Mouse (Mus musculus) lung, postnatal 0 days (tissue): Measurements from ENCODE around the gene Hsf4. TPM values are rescaled to one million over a fixed set of nuclear protein-coding genes. Genes with fewer than 3 reads are reported as not detected.

Experiments
- ATAC-seq: fragments of 200-750 bp; cut with Nextera tagmentation; 2 replicates; pipeline ENCODE4 v1.8.0; 2017; ENCODE audit warnings: moderate library complexity
- DNase-seq: peaks from one replicate; pipeline ENCODE4 v3.0.0-alpha.2; 2016; ENCODE audit warnings: low spot score
- H3K27ac ChIP-seq: fragments of 300-500 bp; sonication (generic); 2 replicates; pipeline ENCODE4 v1.5.1; 2014; ENCODE audit warnings: antibody characterized with exemption, mild to moderate bottlenecking, low read length, mixed read lengths
- H3K27me3 ChIP-seq: fragments of 300-500 bp; sonication (generic); replicated peaks from 2 replicates; pipeline ENCODE4 v1.6.1; 2014; ENCODE audit warnings: low read length, mixed read lengths; ENCODE audit not compliant: insufficient read depth
- H3K36me3 ChIP-seq: fragments of 300-500 bp; sonication (generic); 2 replicates; pipeline ENCODE4 v1.6.1; 2014; ENCODE audit warnings: low read length, mixed read lengths; ENCODE audit not compliant: insufficient read depth
- H3K4me1 ChIP-seq: fragments of 300-500 bp; sonication (generic); 2 replicates; pipeline ENCODE4 v1.6.1; 2014; ENCODE audit warnings: antibody characterized with exemption, low read depth, low read length, mixed read lengths; ENCODE audit not compliant: insufficient read depth
- H3K4me2 ChIP-seq: fragments of 300-500 bp; sonication (generic); replicated peaks from 2 replicates; pipeline ENCODE4 v1.6.1; 2014; ENCODE audit warnings: low read depth, mild to moderate bottlenecking, low read length, moderate library complexity, mixed read lengths
- H3K4me3 ChIP-seq: fragments of 300-500 bp; sonication (generic); 2 replicates; pipeline ENCODE4 v1.5.1; 2014; ENCODE audit warnings: low read depth, low read length
- H3K9ac ChIP-seq: fragments of 300-500 bp; sonication (generic); replicated peaks from 2 replicates; pipeline ENCODE4 v1.6.1; 2014; ENCODE audit warnings: low read depth, mild to moderate bottlenecking
- H3K9me3 ChIP-seq: fragments of 300-500 bp; sonication (generic); 2 replicates; pipeline ENCODE4 v1.6.1; 2016; ENCODE audit warnings: low read length, mixed read lengths
- CTCF ChIP-seq: IDR thresholded peaks from 2 replicates; pipeline ENCODE4 v1.5.1; 2016; ENCODE audit warnings: antibody characterized with exemption, mild to moderate bottlenecking
- EP300 ChIP-seq: IDR thresholded peaks from 2 replicates; pipeline ENCODE4 v1.6.1; 2016; ENCODE audit warnings: antibody characterized with exemption, mild to moderate bottlenecking, control low read depth
- WGBS: fragments of 180-500 bp; shearing (Covaris S2); extraction: QIAGEN DNeasy Blood & Tissue Kit; methylation state at CpG from one replicate; pipeline ENCODE4 v1.1.7; 2014; 5-methylcytosine and 5-hydroxymethylcytosine counted together
- polyA plus RNA-seq: library from polyadenylated mRNA; unstranded; fragments of >200 nt; fragmentation: Nextera tagmentation; extraction: Ambion mirVana; gene quantifications from 2 replicates; pipeline ENCODE4 v1.2.1, GENCODE M21; 2015

The Hsf4 gene
- polyA plus RNA-seq, 1 experiment from 2014 or later: 1.7 TPM

GRCm38 (mm10) chr8:105311718-105312117, 42.1 kb downstream of the Hsf4 start:
- 80% methylated on average over 1 of the region's 1 CpGs for WGBS
- no peak overlapping the region for H3K4me2 ChIP-seq
- no peak overlapping the region for H3K27ac ChIP-seq
- H3K4me3 ChIP-seq: no peak overlapping the region
- ATAC-seq (no peak), DNase-seq (no peak)
- H3K36me3 ChIP-seq: peaks cover 30% of the 10 kb centered on the region
- H3K9ac ChIP-seq: no peak overlapping the region
- no peaks in the 10 kb centered on the region for H3K4me1 ChIP-seq
- H3K9me3 ChIP-seq: no peaks in the 10 kb centered on the region
- no peak; the same call in 1 of the 2 replicates for TF ChIP-seq CTCF
- TF ChIP-seq EP300: no peak
- H3K27me3 ChIP-seq: no peaks in the 10 kb centered on the region

- ATAC-seq: no peak
- H3K27ac ChIP-seq: no peak overlapping the region
- no peaks in the 10 kb centered on the region for H3K27me3 ChIP-seq
- H3K4me3 ChIP-seq: no peak overlapping the region
- H3K4me1 ChIP-seq: no peaks in the 10 kb centered on the region
- H3K9ac ChIP-seq: no peak overlapping the region
- H3K4me2 ChIP-seq: no peak overlapping the region
- TF ChIP-seq CTCF (no peak), EP300 (no peak)
- peaks cover 24% of the 10 kb centered on the region for H3K36me3 ChIP-seq
- no peak for DNase-seq
- no peaks in the 10 kb centered on the region for H3K9me3 ChIP-seq
- WGBS: 85% methylated on average over 8 of the region's 8 CpGs
Observed at GRCm38 (mm10) chr8:105312891-105313481, 43.4 kb downstream of the Hsf4 start.

GRCm38 (mm10) chr8:105313622-105314402, 44.2 kb downstream of the Hsf4 start:
- no peak overlapping the region for H3K4me2 ChIP-seq
- H3K27me3 ChIP-seq: no peaks in the 10 kb centered on the region
- ATAC-seq: no peak
- H3K4me1 ChIP-seq: no peaks in the 10 kb centered on the region; the same call in 1 of the 2 replicates
- H3K4me3 ChIP-seq: no peak overlapping the region
- no peak overlapping the region for H3K27ac ChIP-seq
- H3K36me3 ChIP-seq: peaks cover 15% of the 10 kb centered on the region
- H3K9ac ChIP-seq: no peak overlapping the region
- TF ChIP-seq EP300: no peak
- no peak for TF ChIP-seq CTCF
- WGBS: 82% methylated on average over 9 of the region's 9 CpGs
- no peak for DNase-seq
- no peaks in the 10 kb centered on the region for H3K9me3 ChIP-seq

GRCm38 (mm10) chr8:105315073-105315769, 45.6 kb downstream of the Hsf4 start:
- Histone ChIP-seq H3K27me3 (no peaks in the 10 kb centered on the region), H3K4me2 (no peak overlapping the region), H3K36me3 (peaks cover 11% of the 10 kb centered on the region; the same call in 1 of the 2 replicates), H3K9ac (no peak overlapping the region), H3K27ac (no peak overlapping the region), H3K4me3 (no peak overlapping the region), H3K9me3 (no peaks in the 10 kb centered on the region), H3K4me1 (no peaks in the 10 kb centered on the region; the same call in 1 of the 2 replicates)
- TF ChIP-seq EP300 (no peak), CTCF (no peak)
- ATAC-seq (no peak), DNase-seq (no peak)
- WGBS: 76% methylated on average over 18 of the region's 18 CpGs

- peak; percentile 91 for DNase-seq
- Histone ChIP-seq H3K9me3 (no peaks in the 10 kb centered on the region), H3K36me3 (peaks cover 5% of the 10 kb centered on the region; the same call in 1 of the 2 replicates), H3K9ac (no peak overlapping the region), H3K27ac (peak overlapping the region; percentile 78), H3K4me1 (no peaks in the 10 kb centered on the region; the same call in 1 of the 2 replicates), H3K4me3 (no peak overlapping the region), H3K27me3 (no peaks in the 10 kb centered on the region), H3K4me2 (no peak overlapping the region)
- ATAC-seq: peak; percentile 89
- no peak for TF ChIP-seq CTCF
- TF ChIP-seq EP300: peak; percentile 17; the same call in 1 of the 2 replicates
- whole genome bisulfite sequencing: 47% methylated on average over 4 of the region's 4 CpGs
Observed at GRCm38 (mm10) chr8:105317941-105318340, 48.3 kb downstream of the Hsf4 start.

GRCm38 (mm10) chr8:105318662-105319190, 49.1 kb downstream of the Hsf4 start:
- TF ChIP-seq EP300 (no peak), CTCF (no peak)
- no peak overlapping the region for H3K4me2 ChIP-seq
- WGBS: 57% methylated on average over 11 of the region's 11 CpGs
- H3K36me3 ChIP-seq: no peaks in the 10 kb centered on the region; the same call in 1 of the 2 replicates
- no peaks in the 10 kb centered on the region for H3K27me3 ChIP-seq
- ATAC-seq: peak; percentile 77
- no peak overlapping the region for H3K9ac ChIP-seq
- no peaks in the 10 kb centered on the region for H3K9me3 ChIP-seq
- peak; percentile 85 for DNase-seq
- peak overlapping the region; percentile 78 for H3K27ac ChIP-seq
- H3K4me1 ChIP-seq: no peaks in the 10 kb centered on the region; the same call in 1 of the 2 replicates
- no peak overlapping the region for H3K4me3 ChIP-seq
